Mouse (Mus musculus) CD8-positive naive resting alpha-beta T cell, adult 57 days (primary cell): ENCODE measurements around the gene Tbl2. TPM values are rescaled to one million over a fixed set of nuclear protein-coding genes. Genes with fewer than 3 reads are reported as not detected.

ENCODE experiments used
- total RNA-seq: library from RNA; stranded (reverse); gene quantifications from one replicate; pipeline ENCODE4 v1.2.4, GENCODE M21; 2023

Tbl2 gene
- total RNA-seq = 14.1 TPM

GRCm38 (mm10) chr5:135149053-135149819 lies at the start of gene Tbl2:
TSS of gene Tbl2 (plus strand) at chr5:135149657.

GRCm38 (mm10) chr5:135168063-135169062 lies 18.9 kb downstream of the Tbl2 start, which contains the start of gene Bcl7b:
TSS of gene Bcl7b (plus strand) at chr5:135168283.

GRCm38 (mm10) chr5:135186621-135187348 lies 37.3 kb downstream of the Tbl2 start, which contains the start of gene Baz1b:
TSS of gene Baz1b (plus strand) at chr5:135187264.

Other genes starting within 250 kb of the Tbl2 start
- gene Tmem270, start 242.9 kb upstream of the Tbl2 start, total RNA-seq = not detected
- not detected for gene Cldn13, start 234.1 kb upstream of the Tbl2 start, total RNA-seq
- gene Mettl27, start 217.3 kb upstream of the Tbl2 start, total RNA-seq = 15.5 TPM
- gene Cldn4, start 202.7 kb upstream of the Tbl2 start, total RNA-seq = not detected
- gene Cldn3, start 163.4 kb upstream of the Tbl2 start, total RNA-seq = not detected
- gene Abhd11, start 140.5 kb upstream of the Tbl2 start, total RNA-seq = 47.0 TPM
- gene Stx1a, start 126.2 kb upstream of the Tbl2 start, total RNA-seq = 74.2 TPM
- gene Dnajc30, start 85.5 kb upstream of the Tbl2 start, total RNA-seq = 18.1 TPM
- 66.8 TPM for gene Bud23, start 84.7 kb upstream of the Tbl2 start, total RNA-seq
- gene Vps37d, start 71.4 kb upstream of the Tbl2 start, total RNA-seq = not detected
- gene Mlxipl, start 59.8 kb upstream of the Tbl2 start, total RNA-seq = not detected
- 85.6 TPM for gene Bcl7b, start 18.6 kb downstream of the Tbl2 start, total RNA-seq
- 101 TPM for gene Baz1b, start 37.6 kb downstream of the Tbl2 start, total RNA-seq
- gene Fzd9, start 101.6 kb downstream of the Tbl2 start, total RNA-seq = not detected
- 0.55 TPM for gene Fkbp6, start 200.4 kb downstream of the Tbl2 start, total RNA-seq
- gene Trim50, start 203.6 kb downstream of the Tbl2 start, total RNA-seq = not detected
- gene Nsun5, start 220.3 kb downstream of the Tbl2 start, total RNA-seq = 37.6 TPM
- gene Pom121, start 244.9 kb downstream of the Tbl2 start, total RNA-seq = 48.7 TPM